Mouse (Mus musculus) monocyte, adult 5-6 weeks (primary cell): ENCODE data around the gene Lsp1. TPM values are rescaled to one million over a fixed set of nuclear protein-coding genes. Genes with fewer than 3 reads are reported as not detected.

Experiments used
- ATAC-seq: fragments of 153-309, 156-312 bp; replicated peaks from 2 replicates; pipeline ENCODE4 v1.8.0; 2017; ENCODE audit warnings: mild to moderate bottlenecking; ENCODE audit not compliant: low TSS enrichment, insufficient number of reproducible peaks, severe bottlenecking, poor library complexity, low FRiP score
- total RNA-seq: library from RNA; stranded (forward); fragments of 200-1000, 200-491, 200-594 nt; gene quantifications from 3 replicates; pipeline ENCODE4 v1.2.3, GENCODE M21; 2017

Lsp1 gene
- total RNA-seq, 1 experiment from 2014 or later: 1,247 TPM

- peak; percentile 73 for ATAC-seq
These were observed 18.3 kb upstream of the Lsp1 start for GRCm38 (mm10) chr7:142442081-142442907.

GRCm38 (mm10) chr7:142442908-142443420 is 17.6 kb upstream of the Lsp1 start:
- peak; percentile 15; the same call in 1 of the 2 replicates for ATAC-seq

GRCm38 (mm10) chr7:142443474-142443873 is 17.1 kb upstream of the Lsp1 start:
- no peak for ATAC-seq

DNA sequence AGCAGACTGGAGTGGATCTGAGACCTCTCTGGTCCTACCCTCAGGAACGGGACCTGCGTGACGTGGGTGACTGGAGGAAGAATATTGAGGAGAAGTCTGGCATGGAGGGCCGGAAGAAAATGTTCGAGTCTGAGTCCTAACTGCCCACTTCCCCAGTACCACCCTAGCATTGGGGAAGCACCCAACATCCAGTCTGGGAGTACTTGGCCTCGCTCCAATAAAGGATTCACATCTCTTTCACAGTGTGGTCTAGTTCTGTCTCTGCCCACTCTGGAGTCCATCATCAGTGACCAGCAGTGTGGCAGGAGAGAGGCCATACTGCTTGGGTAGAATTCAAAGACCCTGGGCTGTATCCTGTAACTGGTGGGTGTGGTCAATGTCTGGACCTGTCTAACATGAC is 16.4 kb upstream of the Lsp1 start:
- ATAC-seq: no peak

GRCm38 (mm10) chr7:142445324-142445723 is 15.3 kb upstream of the Lsp1 start:
- ATAC-seq: no peak

GRCm38 (mm10) chr7:142446264-142446663 is 14.3 kb upstream of the Lsp1 start:
- no peak for ATAC-seq

- peak; percentile 88 for ATAC-seq
These were observed 11.5 kb upstream of the Lsp1 start for GRCm38 (mm10) chr7:142449038-142449617.

GRCm38 (mm10) chr7:142454706-142455105 is 5.9 kb upstream of the Lsp1 start:
- no peak for ATAC-seq

DNA sequence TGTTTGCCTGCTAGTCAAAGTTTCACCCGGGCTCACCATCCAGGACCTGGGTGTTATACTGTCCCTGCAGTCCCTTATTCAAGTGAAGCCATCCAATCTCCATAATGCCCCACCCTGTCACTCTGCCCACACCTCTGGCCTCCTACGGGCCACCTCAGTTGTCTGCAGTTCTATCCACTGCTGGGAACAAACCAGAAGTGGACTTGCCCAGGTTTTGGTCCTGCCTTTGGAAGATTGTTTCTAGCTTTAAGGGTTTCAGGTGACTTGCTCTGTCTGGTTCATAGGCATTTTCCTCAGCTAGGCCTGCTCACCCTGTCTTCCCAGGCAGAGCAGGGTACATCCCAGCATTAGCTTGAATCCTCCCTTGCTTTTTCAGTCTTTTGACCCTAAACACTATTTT is 5.4 kb upstream of the Lsp1 start:
- no peak for ATAC-seq

- no peak for ATAC-seq
These were observed 3.8 kb upstream of the Lsp1 start for GRCm38 (mm10) chr7:142456806-142457205.

DNA sequence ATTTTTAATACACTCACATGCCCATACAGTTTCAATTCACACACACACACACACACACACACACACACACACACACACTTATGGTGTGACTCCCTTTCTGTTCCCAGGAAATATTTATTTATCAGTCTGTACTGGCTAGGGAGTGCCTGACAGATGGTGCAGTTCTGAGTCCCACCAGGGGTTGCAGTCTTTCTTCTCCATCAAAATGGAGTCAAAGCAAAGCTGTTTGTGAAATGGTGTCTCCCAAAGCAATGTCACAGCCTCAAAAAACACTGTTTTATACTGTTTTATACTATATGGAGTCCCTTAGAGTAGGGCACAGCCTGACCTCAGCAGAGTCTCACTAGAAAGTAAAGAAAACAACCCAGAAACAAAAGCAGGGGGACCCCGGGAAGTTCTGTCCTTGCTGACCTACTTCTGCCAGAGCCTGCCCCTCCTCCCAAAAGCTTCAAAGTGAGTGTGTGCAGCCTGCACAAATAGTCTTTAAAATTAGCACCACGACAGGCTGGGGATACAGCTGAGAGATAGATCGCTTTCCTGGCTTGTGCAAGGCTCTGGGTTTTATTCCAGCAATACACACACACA is 3.3 kb upstream of the Lsp1 start:
- ATAC-seq: no peak

DNA sequence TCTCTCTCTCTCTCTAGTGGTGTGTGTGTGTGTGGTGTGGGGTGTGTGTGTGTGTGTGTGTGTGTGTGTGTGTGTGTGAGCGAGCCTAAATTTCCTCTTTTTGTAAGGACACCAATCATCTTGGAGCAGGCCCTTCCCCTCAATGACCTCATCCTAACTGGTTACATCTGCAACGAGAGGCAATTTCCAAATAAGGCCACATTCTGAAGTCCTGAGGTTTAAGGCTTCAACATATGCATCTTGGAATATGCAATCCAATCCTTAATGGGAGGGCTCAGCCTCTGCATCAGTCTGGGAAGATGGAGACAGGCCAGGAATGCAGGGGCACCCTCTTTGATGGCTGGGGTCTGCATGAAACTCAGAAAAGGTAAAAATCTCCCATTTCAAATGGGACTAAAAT is 2.6 kb upstream of the Lsp1 start:
- ATAC-seq: peak; percentile 45

GRCm38 (mm10) chr7:142458676-142459298 is 1.8 kb upstream of the Lsp1 start:
- ATAC-seq: no peak

DNA sequence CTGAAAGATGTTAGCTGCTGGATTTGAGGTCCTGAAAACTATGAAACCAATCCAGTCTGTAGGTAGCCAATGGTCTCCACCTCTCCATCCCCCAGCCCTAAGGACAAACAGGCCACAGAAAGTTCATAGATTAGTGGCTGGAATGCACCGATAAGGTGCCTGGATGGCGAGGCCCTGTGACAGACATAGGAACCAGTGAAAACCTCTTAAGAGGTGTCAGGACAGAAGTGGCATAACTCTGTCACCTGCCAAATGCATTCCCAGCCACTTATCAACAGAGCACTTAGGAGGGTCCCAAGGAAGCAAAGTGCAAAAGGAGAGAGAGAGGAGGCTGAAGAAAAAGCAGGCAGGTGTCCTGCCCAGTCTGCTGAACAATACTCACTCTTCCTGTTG is 1.3 kb upstream of the Lsp1 start:
- ATAC-seq: no peak

- peak; percentile 45 for ATAC-seq
These were observed 837 bp downstream of the Lsp1 start for GRCm38 (mm10) chr7:142461446-142461845.

GRCm38 (mm10) chr7:142462190-142462589 is 1.6 kb downstream of the Lsp1 start:
- ATAC-seq: no peak

DNA sequence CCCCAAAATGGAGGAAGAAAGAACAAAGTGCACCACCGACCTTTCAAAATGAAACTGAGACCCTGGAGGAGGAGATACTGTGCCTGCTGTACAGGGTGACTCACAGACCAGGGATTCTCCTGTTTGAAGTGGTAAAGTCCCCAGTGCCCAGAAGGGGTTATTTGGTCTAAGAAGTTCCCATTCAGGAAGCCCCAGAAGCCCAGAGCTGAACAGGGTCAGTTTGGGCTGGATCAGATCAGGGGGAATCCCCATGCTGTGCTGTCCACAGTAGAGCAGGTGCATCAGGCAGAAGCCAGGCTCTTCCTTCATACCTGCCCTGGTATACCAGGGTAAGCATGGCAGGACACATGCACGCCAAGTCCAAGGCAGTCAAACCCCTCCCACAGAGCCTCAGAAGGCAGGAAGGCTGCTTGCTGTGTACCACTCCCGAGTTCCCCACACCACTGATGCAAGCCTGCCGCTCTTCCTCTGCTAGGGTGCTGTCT is 2.0 kb downstream of the Lsp1 start:
- no peak; the same call in 1 of the 2 replicates for ATAC-seq

GRCm38 (mm10) chr7:142470171-142470691 is 9.6 kb downstream of the Lsp1 start:
- ATAC-seq: no peak

DNA sequence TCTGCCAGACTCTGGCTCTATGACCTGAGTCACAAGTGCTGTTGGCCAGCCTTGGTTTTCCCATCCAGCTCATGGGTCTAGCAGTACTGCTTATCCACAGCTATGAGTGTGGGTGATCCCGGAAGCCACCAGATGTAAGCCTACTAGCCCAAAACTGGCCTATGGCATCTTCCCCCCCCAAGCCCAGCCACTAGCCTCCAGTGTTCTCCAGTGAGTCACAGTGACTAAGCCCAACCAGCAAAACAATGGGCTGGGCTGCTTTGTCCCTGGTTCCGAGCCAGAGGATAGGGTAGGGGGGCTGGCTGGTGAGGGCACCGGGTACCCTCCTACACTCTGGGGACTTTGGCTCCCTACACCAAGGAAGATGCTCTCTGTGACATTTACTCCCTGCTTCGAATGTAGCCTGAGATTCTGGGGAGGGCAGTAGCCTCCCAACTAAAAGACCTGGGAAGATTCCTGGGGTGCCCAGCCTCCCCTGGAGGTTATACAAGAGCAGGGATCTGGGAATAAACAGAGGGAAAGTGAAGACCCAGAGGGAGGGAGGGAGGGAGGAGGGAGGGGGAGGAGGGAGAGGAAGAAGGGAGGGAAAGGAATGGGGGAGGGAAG is 10.3 kb downstream of the Lsp1 start:
- ATAC-seq: no peak
